Mouse (Mus musculus) cerebellum, adult 9-10 months (tissue): ENCODE measurements around the gene Dgki.

Source experiments
- DNase-seq: peaks from one replicate; pipeline ENCODE4 v3.0.0; 2022

The Dgki gene

DNA sequence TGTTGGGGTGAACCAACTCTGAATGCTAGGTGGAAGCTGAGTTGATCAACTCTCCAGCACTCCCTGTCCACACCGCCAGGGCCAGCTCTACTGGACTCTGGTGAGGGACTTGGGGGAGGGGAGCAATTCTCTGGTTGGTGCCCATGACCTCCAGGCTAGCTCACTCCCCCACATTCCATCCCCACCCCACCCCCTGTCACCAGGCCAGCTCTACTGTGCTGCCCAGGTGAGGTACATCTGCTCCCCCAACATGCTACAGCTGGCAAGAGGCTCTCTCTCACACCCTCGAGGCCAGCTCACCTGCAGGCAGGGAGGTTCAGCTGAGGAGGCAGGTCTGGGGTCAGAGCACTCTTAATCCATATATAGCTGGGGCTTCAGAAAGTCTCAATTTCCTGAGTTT lies 63.1 kb downstream of the Dgki start:
- no peak for DNase-seq

DNA sequence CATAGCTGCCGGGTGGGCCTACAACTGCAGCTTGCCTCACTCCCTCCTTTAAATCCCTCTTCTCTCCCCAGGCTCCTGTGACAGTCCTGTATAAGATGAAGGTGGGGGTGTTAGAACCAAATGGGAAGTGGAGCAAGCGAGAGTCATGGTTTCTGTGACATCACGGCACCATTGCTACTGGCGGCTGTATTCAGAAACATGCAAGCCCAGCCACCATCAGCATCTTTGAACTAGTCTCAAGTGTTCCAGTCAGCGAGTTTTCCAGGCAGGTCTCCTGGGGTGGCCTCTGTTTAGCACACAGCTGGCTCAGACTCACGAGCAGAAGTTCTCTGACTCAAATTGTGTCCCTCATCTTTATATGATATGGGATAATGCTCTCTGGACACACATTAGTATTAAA lies 68.8 kb downstream of the Dgki start:
- no peak for DNase-seq

DNA sequence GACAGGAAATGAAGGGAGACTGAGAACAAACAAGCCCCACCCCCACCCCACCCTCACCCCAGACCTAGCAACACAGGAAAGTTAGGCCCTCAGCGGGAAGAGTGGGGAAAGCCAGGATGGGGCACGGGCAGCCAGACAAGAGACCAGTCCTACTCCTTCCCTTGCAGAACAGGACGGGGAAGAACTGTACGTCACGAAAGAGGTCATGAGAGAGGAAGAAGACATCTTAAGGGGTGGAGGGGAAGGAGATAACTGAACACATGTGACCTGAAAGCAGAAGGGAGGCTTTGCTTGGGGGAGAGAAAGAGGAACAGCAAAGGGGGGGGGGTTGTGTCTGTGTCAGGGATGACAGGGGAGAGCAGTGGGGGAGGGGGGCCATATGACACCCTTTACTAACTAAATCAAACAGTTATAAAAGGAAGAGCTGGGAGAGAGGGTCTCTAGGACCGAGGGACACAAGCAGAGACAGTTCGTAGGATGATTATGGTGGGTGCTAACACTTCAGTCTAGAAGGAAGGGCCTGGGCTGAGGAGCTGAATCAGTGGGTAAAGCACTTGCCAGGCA lies 77.0 kb downstream of the Dgki start:
- DNase-seq = no peak

DNA sequence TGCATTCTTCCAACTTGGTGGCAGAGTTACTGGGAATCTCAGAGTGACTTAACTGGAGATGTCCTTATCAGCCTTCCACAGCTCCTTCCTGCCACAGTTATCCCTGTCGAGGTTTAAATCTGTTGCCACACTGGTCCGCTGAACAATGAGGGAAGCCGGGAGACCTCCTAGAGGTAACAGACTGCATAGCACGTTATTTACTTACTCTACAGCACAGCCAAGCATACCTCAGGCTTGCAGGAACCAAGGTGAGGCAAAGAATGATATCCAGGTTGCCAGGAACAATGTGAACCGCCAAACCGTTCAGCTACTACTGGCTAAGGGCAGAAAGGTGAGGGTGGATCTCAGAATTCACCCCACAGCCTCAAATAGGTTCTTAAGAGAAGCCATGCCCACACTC lies 78.0 kb downstream of the Dgki start:
- no peak for DNase-seq

DNA sequence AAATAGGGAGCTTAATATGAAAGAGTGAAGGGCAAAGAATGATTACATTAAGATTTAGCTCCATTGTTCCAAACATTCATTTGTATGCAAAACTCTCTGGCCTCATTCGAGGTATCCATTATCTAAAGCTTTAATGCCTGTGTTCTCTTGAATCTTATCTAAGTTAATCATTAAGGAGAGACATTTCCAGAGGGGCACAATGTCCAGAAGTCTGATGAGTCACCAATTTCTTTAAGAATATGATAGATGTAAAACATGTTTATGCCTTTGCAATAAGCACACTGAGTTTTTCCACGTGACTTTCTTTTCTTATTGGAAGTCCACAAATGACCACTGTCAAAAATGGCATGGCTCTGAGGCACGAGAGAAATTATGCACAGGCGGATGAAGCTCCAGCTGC lies 80.9 kb downstream of the Dgki start:
- no peak for DNase-seq

DNA sequence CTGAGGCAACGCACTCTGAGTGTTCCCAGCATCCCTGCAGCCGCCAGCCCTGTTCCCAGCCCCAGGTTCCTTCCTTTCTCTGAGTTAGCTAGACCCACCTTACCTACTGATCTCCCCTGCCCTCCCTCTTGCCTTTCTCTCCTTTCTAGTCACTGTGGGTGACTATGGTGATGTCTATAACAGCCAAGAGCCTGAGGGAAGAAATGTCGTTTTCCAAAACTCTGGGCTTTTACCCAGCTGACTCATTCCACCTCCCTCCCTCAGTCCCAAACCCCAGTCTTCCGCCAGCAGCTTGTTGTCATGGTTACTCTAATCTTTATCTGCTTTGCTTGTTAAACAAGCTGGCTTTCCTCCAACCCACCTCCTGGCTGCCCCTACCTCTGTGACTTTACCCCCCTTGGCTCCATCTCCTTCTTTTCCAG lies 83.6 kb downstream of the Dgki start:
- peak; percentile 69 for DNase-seq

DNA sequence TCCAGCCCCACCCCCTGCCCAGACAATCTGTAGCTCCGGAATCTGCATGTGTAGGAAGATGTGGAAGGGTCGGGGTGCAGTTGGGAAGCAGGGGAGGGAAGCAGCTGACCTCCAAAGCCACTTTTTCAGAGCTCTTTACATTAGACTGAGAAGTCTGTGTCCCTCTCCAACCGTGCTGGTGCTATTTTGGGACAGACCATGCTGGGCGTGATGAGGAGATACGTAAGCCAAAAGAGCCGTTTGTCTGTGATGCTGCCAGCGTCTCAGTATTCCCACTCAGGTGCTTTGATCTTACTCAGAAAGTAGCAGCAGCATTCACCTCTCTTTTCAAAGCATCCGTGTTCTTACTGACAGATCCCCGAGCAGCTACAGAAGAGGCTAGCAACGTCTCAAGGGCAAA lies 84.3 kb downstream of the Dgki start:
- DNase-seq = peak; percentile 65

DNA sequence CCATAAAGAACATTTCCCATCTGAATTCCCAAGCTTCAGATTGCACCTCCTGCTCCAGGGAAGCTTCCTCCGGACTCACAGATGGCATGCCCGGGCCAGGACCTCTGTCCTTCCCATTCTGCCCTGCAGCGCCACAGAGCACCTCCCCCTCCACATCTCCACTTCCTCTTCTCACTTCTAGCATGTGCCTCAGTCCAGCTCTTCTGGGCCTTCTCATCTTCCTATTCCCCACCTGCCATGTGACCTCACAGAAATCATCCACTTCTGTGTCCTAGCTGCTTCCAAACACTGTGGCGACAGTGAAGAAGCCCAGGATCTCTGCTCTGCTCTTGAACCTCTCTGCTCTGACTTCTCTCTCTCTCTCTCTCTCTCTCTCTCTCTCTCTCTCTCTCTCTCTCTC lies 87.1 kb downstream of the Dgki start:
- DNase-seq = no peak

DNA sequence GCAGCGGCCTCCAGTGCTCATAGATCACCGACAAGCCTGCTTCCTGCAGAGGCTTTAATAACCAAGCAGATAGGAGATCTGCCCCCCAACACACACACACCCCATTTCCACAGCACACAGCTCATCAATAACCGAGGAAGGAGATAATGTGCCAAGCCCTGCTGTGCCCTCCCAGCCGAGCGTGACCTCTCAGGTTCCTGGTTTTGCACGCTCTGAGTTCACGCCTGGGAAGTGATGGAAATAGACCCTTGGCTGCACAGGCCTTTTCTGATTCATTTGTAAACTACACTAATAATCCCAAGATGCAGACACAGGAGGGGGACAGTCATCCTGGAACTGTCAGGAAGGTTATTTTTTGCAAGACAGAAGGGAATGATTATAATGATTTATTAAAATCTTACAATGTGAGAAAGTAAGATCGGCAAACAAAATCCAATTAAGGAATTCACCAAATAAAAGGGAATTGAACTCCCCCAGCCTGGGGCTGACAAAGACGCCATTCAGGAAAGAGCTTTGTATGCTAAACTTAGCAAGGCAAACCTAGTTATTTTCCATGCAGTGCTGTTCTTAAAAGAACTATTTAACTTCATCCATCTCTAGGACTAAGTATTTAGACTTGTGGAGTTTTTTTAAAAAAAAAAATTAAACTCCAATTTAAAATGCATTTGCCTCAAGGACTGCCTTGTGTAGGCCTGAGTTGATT lies 88.3 kb downstream of the Dgki start:
- DNase-seq = no peak

DNA sequence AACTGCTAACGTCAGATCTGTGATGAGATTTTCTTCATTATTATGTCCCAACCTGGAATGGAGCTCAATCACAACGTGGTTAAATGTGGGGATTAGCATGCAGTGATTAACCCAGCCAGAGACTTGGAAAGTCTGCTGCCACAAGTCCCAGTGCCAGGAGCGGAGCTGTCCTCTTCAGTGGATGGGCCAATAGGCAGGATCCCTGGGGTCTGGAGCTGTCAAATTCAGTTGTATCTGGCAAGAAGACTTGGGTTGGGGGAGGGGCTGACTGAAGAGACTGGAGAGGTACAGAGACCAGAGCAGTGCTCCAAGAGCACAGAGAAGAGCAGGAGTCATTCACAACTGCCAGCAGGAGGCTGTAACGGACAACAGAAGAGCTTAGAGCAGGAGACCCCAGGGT lies 97.1 kb downstream of the Dgki start:
- no peak for DNase-seq

DNA sequence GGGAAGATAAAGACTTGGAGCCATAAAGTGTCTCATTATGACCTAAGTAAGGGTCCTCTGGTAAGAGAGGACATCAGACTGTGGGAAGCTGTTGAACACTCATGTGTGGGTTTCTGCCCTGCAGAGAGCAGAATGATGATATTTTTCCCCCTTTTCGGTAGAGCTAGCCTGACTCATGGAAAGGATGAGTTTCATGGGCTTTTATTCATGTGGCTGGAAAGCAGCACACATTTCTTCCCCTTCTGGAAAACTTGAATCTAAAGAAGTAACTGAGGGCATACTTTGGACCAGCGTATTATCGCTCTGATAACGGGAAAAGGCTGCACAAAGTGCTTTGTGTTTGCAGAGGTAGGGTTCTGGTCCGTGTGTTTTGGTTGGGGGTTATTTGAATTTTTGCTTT lies 99.1 kb downstream of the Dgki start:
- DNase-seq = no peak

DNA sequence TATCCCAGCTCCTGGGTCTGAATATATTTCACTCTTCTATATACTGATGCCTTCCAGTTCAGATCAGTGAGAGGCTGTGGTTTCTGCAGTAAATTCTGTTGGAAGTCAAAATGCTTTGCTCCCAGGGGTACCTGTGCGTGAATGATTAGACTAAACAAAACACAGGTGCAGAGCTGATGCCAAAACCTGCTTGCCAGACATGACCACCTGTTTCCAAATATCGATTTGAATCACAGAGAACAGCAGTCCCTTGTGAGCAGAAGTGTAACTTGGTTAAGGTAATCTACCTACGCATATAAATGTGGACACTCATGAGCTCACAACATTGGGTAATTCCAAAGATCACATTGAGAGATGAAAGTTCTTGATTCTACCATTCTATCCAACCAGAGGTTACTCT lies 100.5 kb downstream of the Dgki start:
- DNase-seq = no peak

DNA sequence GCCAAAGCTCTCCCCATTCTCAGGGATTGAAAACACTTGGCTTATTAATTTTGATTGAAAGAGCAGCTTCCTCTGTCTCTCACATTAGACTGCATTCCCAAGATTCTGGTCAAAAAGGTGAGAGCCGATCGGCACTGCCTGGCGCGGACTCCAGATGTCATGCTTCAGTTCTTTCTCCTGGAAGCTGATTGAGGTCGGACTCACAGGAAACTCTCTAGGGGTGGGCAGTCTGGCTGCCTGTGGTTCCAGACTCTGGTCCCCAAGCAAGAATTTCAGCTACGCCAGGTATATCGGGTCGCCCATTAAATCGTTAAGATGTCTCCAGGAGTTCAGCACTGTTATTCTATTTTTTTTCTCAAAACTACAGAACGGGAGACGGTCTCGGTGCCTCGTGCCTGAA lies 102.2 kb downstream of the Dgki start:
- no peak for DNase-seq

DNA sequence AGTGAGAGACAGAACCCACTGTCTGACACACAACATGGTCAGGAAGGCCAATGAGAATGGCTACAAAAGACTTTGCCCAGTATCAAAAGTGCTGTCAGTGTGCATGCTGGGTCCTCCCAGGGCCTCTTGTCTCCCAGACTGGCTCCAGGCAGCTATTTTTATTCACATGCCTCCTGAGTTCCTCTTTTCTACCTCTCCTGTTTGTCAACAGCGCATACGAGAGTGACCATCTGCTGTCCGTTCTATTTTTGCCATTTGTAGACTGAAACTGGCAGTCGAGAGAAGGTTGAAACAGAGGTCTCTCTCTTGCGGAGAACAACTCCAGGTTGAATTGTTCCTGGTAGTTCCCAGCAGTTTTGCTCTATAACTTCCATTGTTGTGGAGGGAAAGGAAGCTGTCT lies 103.1 kb downstream of the Dgki start:
- DNase-seq = peak; percentile 88

DNA sequence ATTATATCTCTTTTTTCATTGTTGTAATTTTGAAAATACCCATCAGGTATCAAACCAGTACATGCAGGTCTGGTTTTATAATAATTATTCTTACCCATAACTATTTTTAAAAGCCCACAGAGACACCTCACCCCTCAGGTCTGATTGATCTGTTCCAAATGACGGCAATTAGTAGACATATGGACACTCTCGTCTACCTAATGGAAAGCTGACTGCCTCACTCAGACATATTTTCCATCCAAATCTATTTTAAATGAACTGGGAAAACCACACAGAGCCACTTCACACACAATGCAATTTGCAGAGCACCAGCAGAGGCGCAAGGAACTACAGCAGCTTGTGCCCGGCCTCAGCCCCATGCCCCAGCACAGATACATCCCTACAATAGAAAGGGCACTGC lies 104.2 kb downstream of the Dgki start:
- no peak for DNase-seq

DNA sequence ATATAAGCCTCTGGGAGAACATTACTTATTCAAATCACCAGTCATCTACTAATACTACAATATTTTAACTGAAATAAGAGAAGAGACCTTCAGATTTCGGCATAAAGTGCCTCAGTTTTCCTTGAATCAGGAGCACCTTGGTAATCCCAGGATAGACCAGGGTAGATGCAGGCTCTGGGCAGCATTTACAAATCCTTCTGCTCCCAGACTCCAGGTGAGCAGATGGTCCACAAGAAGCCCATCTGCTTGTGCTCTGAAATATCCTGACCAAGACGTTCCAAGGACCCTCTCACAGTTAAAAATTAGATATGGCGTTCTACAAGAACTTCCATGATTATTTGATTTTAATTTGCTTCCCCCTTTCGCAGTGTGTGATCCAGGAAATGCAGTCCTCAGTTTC lies 118.0 kb downstream of the Dgki start:
- no peak for DNase-seq

DNA sequence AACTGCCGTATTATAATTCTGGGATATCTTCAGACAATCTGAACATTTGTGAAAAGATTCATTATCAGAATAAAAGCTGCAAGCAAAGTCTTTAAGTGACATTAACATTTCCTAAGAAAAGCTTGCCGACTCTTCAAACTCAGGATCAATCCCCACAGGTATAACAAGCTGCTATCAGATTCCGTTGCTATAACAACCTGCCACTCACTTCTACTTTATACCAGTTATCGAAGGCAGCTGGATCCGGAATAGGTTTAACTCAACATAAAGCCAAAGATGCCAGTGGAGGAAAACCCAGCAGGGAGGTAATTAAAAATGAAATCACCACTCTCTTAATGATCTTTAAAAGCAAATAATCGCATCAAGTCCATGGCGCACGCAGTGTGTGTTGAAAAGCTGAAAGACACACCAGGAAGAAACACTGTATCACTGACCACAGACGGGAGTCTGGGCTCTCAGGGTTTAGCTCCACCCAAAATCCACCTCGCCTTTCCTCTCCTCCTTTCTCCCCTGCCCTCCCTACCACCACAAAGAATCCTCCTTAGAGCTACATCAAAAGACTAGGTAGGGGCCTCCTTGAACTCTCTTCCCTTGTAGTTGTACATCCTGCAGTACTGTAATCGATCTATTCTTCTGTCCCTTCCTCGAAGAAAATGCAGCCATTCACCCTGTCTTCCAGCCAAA lies 128.7 kb downstream of the Dgki start:
- no peak for DNase-seq

DNA sequence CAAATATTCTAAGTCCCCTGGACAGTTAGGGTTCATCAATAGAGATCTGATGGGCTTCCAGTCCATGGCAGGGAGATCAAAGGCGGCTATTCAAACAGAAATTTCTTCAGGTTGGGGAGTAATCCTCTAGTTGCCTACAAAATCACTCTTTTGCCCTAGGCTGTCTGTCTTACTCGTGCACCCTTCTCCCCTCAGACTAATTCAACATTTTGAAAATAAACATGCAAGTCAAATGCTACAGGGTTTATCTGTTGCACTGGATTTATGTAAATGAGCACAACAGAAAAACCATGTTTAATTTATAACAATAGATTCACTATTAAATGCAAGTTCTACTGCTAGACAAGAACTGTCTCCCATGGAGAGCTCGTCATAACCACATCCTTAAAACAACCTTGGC lies 141.1 kb downstream of the Dgki start:
- DNase-seq = no peak

DNA sequence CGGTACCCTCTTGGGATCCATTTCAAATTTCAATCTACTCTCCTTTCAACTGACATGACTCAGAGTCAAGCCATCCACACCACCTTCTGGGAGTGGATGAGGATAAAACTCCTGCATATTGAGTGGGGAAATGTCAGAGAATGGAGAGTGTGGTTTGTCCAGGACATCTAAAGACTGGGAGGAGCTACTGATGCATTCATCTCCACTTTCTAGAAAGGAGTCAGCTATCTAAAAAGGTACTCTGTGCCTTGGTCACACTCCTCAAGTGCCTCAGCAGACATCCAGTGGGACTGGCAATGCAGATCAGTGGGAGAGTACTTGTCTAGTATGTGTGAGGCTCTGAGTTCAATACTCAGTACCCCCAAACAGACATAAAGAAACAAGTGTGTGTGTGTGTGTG lies 145.9 kb downstream of the Dgki start:
- DNase-seq = no peak

DNA sequence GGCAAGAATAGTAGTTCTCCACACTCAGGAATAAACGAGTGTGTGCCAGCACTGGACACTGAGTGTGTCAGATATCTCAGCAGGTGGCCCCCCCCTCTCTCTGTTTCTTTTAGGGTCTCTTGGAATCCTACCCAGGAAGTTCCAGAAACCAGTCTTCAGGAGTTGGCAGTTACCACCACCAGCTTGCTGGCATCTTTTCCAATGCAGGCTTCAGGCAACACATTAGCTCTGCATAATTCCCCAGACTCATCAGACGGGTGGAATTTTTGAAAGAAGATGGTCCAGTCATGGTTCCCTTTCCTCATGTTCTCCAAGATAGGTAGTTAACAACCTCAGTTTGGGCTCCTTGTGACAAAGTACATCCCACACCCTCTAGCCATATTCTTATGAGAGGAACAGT lies 149.5 kb downstream of the Dgki start:
- DNase-seq = no peak

DNA sequence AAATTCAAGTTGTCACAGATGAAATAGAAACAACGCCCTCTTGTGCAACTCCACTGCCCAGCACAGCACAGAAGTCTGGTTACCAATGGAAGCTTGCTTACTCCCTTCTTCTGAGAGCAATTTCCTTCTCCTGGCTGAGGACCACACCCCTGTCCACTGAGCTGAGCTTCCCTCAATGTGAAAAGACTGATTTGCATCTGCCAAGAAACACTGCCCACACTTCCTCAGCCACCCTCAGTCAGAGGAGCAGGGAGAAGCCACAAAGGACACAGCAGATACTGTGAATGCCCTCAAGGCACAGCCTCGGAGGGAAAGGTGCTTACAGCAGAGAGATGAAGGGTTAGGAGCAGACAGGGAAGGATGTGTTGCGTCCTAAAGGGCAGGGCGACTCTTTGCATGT lies 149.9 kb downstream of the Dgki start:
- DNase-seq = no peak

DNA sequence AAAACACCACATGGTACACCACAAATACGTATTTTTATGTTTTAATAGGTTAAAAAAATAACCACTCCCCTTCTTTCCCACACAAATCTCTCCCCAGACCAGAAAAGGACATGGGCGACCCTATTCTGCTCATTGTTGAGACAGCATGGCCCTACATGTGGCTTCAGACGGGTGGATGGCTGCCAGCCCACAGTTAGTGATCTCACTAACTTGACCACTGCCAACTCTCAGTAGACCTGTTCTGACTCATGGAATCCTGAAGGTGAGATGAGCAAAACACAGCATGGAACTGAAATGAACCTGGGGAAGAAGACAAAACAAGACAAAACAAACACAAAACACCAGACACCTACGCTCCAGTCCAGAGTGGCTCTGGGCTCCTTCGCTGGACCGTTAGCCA lies 150.8 kb downstream of the Dgki start:
- DNase-seq = peak; percentile 68

DNA sequence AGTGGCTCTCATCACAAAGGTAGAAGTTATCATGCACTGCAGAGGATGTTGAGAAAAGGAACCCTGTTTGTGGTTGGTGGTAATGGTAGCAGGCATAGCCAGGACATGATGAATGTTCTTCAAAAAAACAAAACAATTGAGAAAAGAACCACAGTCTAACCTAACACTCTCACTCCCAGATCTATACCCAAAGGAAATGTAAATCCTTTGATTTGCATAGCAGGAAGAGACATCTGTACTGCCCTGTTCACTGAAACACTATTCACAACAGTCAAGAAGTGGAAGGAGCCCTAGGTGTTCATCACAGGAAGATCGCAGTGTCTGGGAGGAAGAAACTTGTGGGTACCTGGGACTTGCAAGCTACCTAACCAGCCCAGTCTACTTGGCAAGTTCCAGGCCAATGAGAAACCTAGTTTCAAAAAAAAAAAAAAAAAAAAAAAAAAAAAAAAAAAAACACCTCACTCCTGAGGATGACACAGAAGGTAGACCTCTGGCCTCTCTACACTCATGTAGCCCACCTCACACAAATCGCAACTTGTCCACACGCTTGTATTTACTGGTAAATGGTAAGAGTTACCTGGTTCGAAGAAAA lies 152.5 kb downstream of the Dgki start:
- DNase-seq = no peak

DNA sequence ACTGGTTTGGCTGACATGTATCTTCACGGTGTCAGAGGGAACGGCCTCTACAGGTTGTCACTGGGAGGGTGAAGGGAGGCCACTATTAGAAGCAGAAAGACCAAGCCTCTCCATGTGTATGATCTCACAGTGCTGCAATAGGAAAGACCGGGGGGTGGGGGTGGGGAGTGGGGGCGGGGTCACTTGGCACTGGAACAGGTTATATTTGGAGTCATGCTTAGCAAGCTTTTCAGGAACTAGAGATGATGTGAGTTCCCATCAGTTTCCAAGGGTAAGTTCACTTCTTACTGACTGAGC lies 156.2 kb downstream of the Dgki start:
- DNase-seq = no peak
